In genomic region chr2:13357885-13358552, GRCm38 (mm10) we compare ENCODE assay signal across 12 mouse cellular contexts.
A peak's percentile ranks its signal among the peaks of the same experiment; 100 is the strongest.
DNase-seq lines count a peak whose midpoint lies in the region; ATAC-seq and TF ChIP-seq lines count a peak whose summit lies in the region.
"Had no signal": no experiment of that assay in that cellular context is flagged by ENCODE, and none has a peak within 500 bp of the region (broad histone marks: within the 10 kb centered on the region; RNA-seq: fewer than 3 reads in every experiment).

No protein-coding gene starts in this region.

- H3K4me2 ChIP-seq in kidney, embryonic 15.5 days = no peak overlapping the region
- 0 out of 2 replicates have a peak overlapping the region, but pooled peaks have one; percentile 0 for H3K4me2 ChIP-seq in forebrain, embryonic 14.5 days (ENCODE audit: low read length)
- H3K4me2 ChIP-seq in midbrain, embryonic 13.5 days (replicated peaks) = no peak overlapping the region
- H3K4me2 ChIP-seq: intestine, embryonic 15.5 days; liver, embryonic 15.5 days; neural tube, embryonic 13.5 days had no signal

- H3K27ac ChIP-seq in kidney, adult 2 months (ENCODE audit: insufficient read depth, low read depth, low read length) = no peak overlapping the region
- H3K27ac ChIP-seq in kidney, embryonic 15.5 days = no peak overlapping the region
- no peak overlapping the region for H3K27ac ChIP-seq in forebrain, embryonic 14.5 days (ENCODE audit: low read depth, low read length)
- peak overlapping the region; percentile 52; the same call in 1 of the 2 replicates for H3K27ac ChIP-seq in midbrain, embryonic 13.5 days
- H3K27ac ChIP-seq: intestine, embryonic 15.5 days; liver, embryonic 15.5 days; neural tube, embryonic 13.5 days had no signal

- no peaks in the 10 kb centered on the region for H3K27me3 ChIP-seq in kidney, adult 2 months (replicated peaks; ENCODE audit: control insufficient read depth, insufficient read depth, low read length)
- H3K27me3 ChIP-seq in kidney, embryonic 15.5 days = no peaks in the 10 kb centered on the region
- no peaks in the 10 kb centered on the region for H3K27me3 ChIP-seq in forebrain, embryonic 14.5 days (replicated peaks; ENCODE audit: control insufficient read depth, insufficient read depth, low read length)
- no peaks in the 10 kb centered on the region for H3K27me3 ChIP-seq in midbrain, embryonic 13.5 days
- H3K27me3 ChIP-seq: intestine, embryonic 15.5 days; liver, embryonic 15.5 days; neural tube, embryonic 13.5 days had no signal

- H3K9me3 ChIP-seq in kidney, embryonic 15.5 days (replicated peaks) = no peaks in the 10 kb centered on the region
- no peaks in the 10 kb centered on the region for H3K9me3 ChIP-seq in forebrain, embryonic 14.5 days (replicated peaks; ENCODE audit: control insufficient read depth, low read length)
- H3K9me3 ChIP-seq in midbrain, embryonic 13.5 days = no peaks in the 10 kb centered on the region
- H3K9me3 ChIP-seq: G1E; intestine, embryonic 15.5 days; liver, embryonic 15.5 days; neural tube, embryonic 13.5 days had no signal

- no peak overlapping the region for H3K4me3 ChIP-seq in kidney, adult 2 months (ENCODE audit: insufficient read depth, low read depth, low read length)
- no peak overlapping the region for H3K4me3 ChIP-seq in kidney, embryonic 15.5 days (replicated peaks)
- H3K4me3 ChIP-seq in forebrain, embryonic 14.5 days (ENCODE audit: low read depth, low read length) = no peak overlapping the region
- no peak overlapping the region for H3K4me3 ChIP-seq in midbrain, embryonic 13.5 days (replicated peaks)
- H3K4me3 ChIP-seq: intestine, embryonic 15.5 days; liver, embryonic 15.5 days; neural tube, embryonic 13.5 days had no signal

- no peaks in the 10 kb centered on the region for H3K4me1 ChIP-seq in kidney, adult 2 months (ENCODE audit: control insufficient read depth, insufficient read depth, low read length)
- H3K4me1 ChIP-seq in kidney, embryonic 15.5 days = peaks cover 9% of the 10 kb centered on the region; the same call in 1 of the 2 replicates
- H3K4me1 ChIP-seq in forebrain, embryonic 14.5 days (ENCODE audit: control insufficient read depth, insufficient read depth, low read length) = peaks cover 13% of the 10 kb centered on the region; the same call in 1 of the 2 replicates
- peaks cover 21% of the 10 kb centered on the region for H3K4me1 ChIP-seq in midbrain, embryonic 13.5 days (replicated peaks)
- H3K4me1 ChIP-seq: intestine, embryonic 15.5 days had no signal

- no peak for ATAC-seq in kidney, embryonic 15.5 days (replicated peaks; ENCODE audit: low FRiP score)
- peak; percentile 84 for ATAC-seq in forebrain, embryonic 14.5 days
- ATAC-seq in midbrain, embryonic 13.5 days = peak; percentile 78
- no peak for ATAC-seq in megakaryocyte progenitor cell, adult 5-6 weeks (replicated peaks; ENCODE audit: poor library complexity)
- ATAC-seq: intestine, embryonic 15.5 days had no signal

- peak; percentile 20 for DNase-seq in kidney, adult 2 months
- DNase-seq in brain, adult 2 months (ENCODE audit: low read depth, low spot score) = peak; percentile 47
- peak; percentile 69 for DNase-seq in forebrain, embryonic 14.5 days (ENCODE audit: low spot score)
- DNase-seq in T-cell, adult 2 months (ENCODE audit: low spot score) = no peak
- DNase-seq: thymus, postnatal 25 days had no signal

- no peak overlapping the region for H3K9ac ChIP-seq in kidney, embryonic 15.5 days
- H3K9ac ChIP-seq in forebrain, embryonic 14.5 days (ENCODE audit: low read length) = no peak overlapping the region
- no peak overlapping the region for H3K9ac ChIP-seq in midbrain, embryonic 13.5 days (replicated peaks)
- H3K9ac ChIP-seq: intestine, embryonic 15.5 days; liver, embryonic 15.5 days; neural tube, embryonic 13.5 days had no signal

- peaks cover 2% of the 10 kb centered on the region; the same call in 1 of the 2 replicates for H3K36me3 ChIP-seq in kidney, adult 2 months (ENCODE audit: control insufficient read depth, insufficient read depth, low read length)
- H3K36me3 ChIP-seq in kidney, embryonic 15.5 days = no peaks in the 10 kb centered on the region
- H3K36me3 ChIP-seq in forebrain, embryonic 14.5 days (ENCODE audit: control insufficient read depth, insufficient read depth, low read length) = no peaks in the 10 kb centered on the region
- H3K36me3 ChIP-seq in midbrain, embryonic 13.5 days = no peaks in the 10 kb centered on the region
- H3K36me3 ChIP-seq: G1E; intestine, embryonic 15.5 days; liver, embryonic 15.5 days; neural tube, embryonic 13.5 days had no signal

- no peak for TF ChIP-seq POLR2A in kidney, adult 2 months (IDR thresholded peaks at IDR 0.05; ENCODE audit: low read depth, low read length)

- 61% methylated on average over 7 of the region's 7 CpGs for WGBS in kidney, adult 2 months
- WGBS in kidney, embryonic 15.5 days = 60% methylated on average over 7 of the region's 7 CpGs
- WGBS in forebrain, embryonic 14.5 days = 46% methylated on average over 7 of the region's 7 CpGs
- 47% methylated on average over 7 of the region's 7 CpGs for WGBS in midbrain, embryonic 13.5 days

- no peak for TF ChIP-seq CTCF in kidney, adult 2 months (conservative IDR thresholded peaks at IDR 0.05; ENCODE audit: insufficient read depth, insufficient read length, low read depth, low read length)

Comparison
In these comparisons a context has a peak if more than half of its experiments do, and no peak if none do; other contexts are left out.
1. ATAC-seq: peak in forebrain, embryonic 14.5 days (single experiment) and midbrain, embryonic 13.5 days (single experiment); none in kidney, embryonic 15.5 days (single experiment) and megakaryocyte progenitor cell, adult 5-6 weeks (single experiment).